Mouse (Mus musculus): ENCODE data around the gene Matn3.

- no peak for TF ChIP-seq CTCF (IDR thresholded peaks at IDR 0.05; ENCODE audit: borderline replicate concordance, control insufficient read depth, extremely low read depth, insufficient read depth, low read length, poor library complexity)
- no peak for TF ChIP-seq POLR2A (IDR thresholded peaks at IDR 0.05; ENCODE audit: control insufficient read depth, extremely low read depth, insufficient read depth, low read length, poor library complexity)
These were observed 5.4 kb downstream of the Matn3 start for GRCm38 (mm10) chr12:8953136-8953535.

All from thymus, adult 2 months (tissue).